Mouse (Mus musculus) embryonic fibroblast, embryonic 13.5 days (primary cell): ENCODE data around the gene Atg3. TPM values are rescaled to one million over a fixed set of nuclear protein-coding genes. Genes with fewer than 3 reads are reported as not detected.

Source experiments
- H3K27ac ChIP-seq: 2 replicates; pipeline ENCODE4 v1.5.1; 2012; ENCODE audit warnings: low read length, control low read depth, inconsistent platforms; ENCODE audit not compliant: insufficient read depth
- H3K4me1 ChIP-seq: 2 replicates; pipeline ENCODE4 v1.6.1; 2011; ENCODE audit warnings: low read length; ENCODE audit not compliant: control insufficient read depth, insufficient read depth
- H3K4me3 ChIP-seq: 2 replicates; pipeline ENCODE4 v1.5.1; 2011; ENCODE audit warnings: mild to moderate bottlenecking, control low read depth, low read length; ENCODE audit not compliant: insufficient read depth
- CTCF ChIP-seq: IDR thresholded peaks from 2 replicates; pipeline ENCODE4 v1.5.1; 2011; ENCODE audit warnings: mild to moderate bottlenecking, control low read depth, low read length, moderate library complexity, borderline replicate concordance; ENCODE audit not compliant: insufficient read depth
- POLR2A ChIP-seq: IDR thresholded peaks from 2 replicates; pipeline ENCODE4 v1.6.1; 2011; ENCODE audit warnings: low read depth, mild to moderate bottlenecking, control low read depth, low read length, moderate library complexity
- polyA plus RNA-seq: library from polyadenylated mRNA; stranded (reverse); fragments of >200 nt; gene quantifications from 2 replicates; pipeline ENCODE4 v1.2.4, GENCODE M21; 2011; ENCODE audit warnings: low read depth; ENCODE audit not compliant: missing spikeins, insufficient read length

Atg3 gene
- 57.1 and 72.5 TPM in 2 replicates for polyA plus RNA-seq

DNA sequence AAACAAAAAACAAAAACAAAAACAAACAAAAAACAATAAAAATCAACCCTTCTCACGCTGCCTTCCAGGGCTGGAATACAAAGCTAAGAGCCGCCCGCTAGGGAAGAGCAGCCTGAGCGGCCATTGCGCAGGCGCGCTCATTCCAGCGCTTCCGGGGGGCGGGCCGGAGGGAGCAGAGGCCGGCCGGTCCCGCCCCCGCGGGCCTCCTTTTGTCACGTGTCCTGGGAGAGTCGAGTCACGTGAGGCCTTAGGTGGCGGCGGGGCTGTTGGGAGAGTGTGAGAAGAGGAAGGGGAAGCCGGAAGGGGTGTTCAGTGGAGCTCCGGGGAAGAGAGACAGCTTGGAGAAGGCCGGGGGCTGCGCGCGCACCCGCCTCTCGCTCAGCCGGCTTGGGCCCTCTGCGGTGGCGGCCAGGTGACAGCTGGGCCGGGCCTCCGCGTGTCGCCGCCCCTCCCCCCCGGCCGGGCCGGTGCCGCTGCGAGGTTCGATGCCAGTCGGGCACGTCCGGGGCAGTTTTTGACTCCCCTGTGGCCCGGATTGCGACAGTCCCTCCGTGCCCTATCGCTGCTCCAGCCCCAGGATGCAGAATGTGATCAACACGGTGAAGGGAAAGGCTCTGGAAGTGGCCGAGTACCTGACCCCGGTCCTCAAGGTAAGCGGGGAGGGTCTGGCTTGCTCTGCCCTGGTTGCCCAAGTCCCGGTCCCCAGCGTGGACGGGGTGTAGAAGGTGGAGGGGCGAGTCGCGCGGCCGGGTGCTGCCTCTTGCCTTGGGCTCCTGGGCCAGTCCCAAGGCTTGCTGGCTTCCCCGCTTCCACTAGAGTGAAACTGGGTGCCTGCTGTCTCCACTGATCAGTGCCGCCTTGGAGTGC lies at the start of gene Atg3, which contains the start of gene Slc35a5:
Atg3 (plus strand) TSS at position 264 of the 867 bp plus-strand sequence.
Slc35a5 (minus strand) TSS at position 185 of the 867 bp plus-strand sequence.
- TF ChIP-seq CTCF (no peak), POLR2A (peak; percentile 69)
- H3K27ac ChIP-seq, result peak within 1 kb of the TSS; percentile 86
- H3K4me1 ChIP-seq, result peaks cover 4% of the 10 kb centered on the region; the same call in 1 of the 2 replicates
- H3K4me3 ChIP-seq, result peak within 1 kb of the TSS; percentile 94

DNA sequence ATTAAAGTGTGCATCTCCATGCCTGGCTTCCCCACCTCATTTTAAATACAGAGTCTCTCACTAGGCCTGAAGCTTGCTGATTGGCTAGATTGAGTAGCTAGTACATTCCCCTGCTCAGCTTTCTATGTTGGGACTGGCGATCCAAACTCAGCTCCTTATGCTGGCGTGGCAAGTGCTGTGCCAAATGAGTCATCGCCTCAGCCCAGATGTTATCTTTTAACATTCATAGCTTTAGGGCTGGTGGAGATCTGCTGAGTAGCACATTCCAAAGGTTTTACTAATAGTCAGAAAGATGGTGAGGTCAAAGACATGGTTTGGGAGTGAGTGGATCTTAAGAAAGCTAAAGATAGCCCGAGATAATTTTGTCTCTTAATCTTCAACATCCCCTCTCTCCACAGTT lies 48.1 kb upstream of the Atg3 start:
- H3K4me1 ChIP-seq, result peaks cover 9% of the 10 kb centered on the region

DNA sequence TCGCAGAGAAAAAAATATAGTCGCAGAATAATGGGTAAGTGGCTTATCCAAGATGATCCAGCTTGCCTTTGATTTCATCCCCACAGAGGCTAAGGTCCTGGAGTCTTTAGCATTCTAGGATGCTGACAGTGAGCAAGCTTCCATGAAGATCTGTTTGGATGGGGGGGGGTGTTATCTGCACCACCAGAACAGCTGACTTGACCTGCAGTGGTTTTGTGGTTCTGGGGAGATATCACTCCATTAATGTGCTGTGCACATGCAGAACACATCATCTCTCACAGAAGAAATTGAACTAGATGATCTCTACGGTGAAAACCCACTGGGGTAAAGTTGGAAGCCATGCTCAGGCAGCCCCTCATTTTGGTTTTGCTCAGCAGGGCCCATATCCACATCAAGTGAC lies 41.4 kb upstream of the Atg3 start:
- Histone ChIP-seq H3K4me3 (no peak overlapping the region), H3K27ac (no peak overlapping the region), H3K4me1 (peaks cover 3% of the 10 kb centered on the region)
- no peak for TF ChIP-seq CTCF
- no peak for TF ChIP-seq POLR2A

More for the DNA sequence above, 48.1 kb upstream of the Atg3 start:
- TF ChIP-seq POLR2A (no peak), CTCF (no peak)
- H3K27ac ChIP-seq, result peak overlapping the region; percentile 99
- H3K4me3 ChIP-seq, result no peak overlapping the region

DNA sequence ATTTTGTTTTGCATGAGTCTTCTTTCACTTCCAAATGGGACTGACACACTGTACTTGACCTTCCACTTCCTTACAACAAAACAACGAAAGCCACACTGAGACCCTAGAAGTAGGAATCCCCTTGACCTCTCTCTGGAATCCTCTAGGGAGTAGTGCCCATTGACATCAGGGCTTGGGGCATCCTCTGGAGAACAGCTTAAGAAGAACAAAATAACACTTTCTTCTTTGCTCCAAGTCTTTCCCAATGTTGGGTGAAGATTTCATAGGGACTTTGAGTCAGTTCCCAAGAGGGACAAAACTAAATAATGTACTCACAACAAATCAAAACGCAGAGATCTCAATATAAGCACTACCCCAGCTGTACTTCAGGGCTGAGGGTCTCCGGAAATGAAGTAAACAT lies 39.8 kb upstream of the Atg3 start:
- Histone ChIP-seq H3K4me1 (peaks cover 3% of the 10 kb centered on the region), H3K4me3 (no peak overlapping the region), H3K27ac (no peak overlapping the region)
- TF ChIP-seq POLR2A, result no peak
- no peak for TF ChIP-seq CTCF

DNA sequence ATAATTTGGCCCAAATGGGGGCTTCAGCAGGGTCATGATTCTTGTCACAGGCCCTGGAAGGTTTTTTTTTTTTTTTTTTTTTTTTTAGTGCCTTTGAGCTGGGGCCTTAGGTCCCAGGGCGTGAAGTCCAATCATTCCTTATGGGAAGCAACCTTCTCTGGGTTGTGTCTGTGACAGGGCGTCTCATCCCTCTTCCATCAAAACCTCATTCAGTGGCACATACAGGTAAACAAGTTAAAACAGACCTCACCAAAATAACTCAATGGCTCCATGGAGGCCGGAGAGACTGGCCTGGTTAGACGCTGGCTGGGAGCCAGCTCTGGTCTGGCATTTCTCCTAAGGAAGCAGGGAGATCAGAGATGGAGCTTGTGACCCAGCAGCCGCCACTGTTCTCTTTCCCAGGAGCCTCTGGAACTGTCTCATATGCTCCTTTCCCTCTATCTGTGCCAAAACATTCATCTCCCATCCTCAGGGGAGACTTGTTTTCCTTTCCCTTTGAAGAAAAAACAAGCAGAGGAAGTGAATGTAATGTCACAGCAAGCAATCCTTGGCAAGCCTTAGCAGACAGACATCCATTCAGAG lies 37.6 kb upstream of the Atg3 start:
- TF ChIP-seq POLR2A, result no peak
- TF ChIP-seq CTCF, result no peak
- Histone ChIP-seq H3K4me3 (no peak overlapping the region), H3K4me1 (0 out of 2 replicates have a peak, but pooled peaks cover 3% of the 10 kb centered on the region), H3K27ac (peak overlapping the region; percentile 14; the same call in 1 of the 2 replicates)

DNA sequence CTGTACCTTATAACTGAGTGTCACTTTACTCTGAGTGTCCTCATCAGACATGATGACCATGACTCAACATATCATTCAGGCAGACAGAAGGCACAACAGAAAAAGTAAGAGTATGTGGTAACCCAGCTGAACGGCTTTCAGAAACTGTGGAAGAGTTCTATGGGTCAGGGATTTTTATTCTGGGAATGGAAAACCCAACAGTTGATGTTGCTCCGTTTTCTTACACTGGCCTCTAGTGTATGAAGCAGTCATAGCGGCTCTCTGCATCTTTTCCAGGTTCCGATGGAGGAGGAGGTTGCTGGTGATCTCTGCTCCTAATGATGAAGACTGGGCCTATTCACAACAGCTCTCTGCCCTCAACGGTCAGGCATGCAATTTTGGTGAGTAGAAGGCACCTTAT lies 36.0 kb upstream of the Atg3 start:
- Histone ChIP-seq H3K4me1 (peaks cover 3% of the 10 kb centered on the region; the same call in 1 of the 2 replicates), H3K4me3 (no peak overlapping the region)

DNA sequence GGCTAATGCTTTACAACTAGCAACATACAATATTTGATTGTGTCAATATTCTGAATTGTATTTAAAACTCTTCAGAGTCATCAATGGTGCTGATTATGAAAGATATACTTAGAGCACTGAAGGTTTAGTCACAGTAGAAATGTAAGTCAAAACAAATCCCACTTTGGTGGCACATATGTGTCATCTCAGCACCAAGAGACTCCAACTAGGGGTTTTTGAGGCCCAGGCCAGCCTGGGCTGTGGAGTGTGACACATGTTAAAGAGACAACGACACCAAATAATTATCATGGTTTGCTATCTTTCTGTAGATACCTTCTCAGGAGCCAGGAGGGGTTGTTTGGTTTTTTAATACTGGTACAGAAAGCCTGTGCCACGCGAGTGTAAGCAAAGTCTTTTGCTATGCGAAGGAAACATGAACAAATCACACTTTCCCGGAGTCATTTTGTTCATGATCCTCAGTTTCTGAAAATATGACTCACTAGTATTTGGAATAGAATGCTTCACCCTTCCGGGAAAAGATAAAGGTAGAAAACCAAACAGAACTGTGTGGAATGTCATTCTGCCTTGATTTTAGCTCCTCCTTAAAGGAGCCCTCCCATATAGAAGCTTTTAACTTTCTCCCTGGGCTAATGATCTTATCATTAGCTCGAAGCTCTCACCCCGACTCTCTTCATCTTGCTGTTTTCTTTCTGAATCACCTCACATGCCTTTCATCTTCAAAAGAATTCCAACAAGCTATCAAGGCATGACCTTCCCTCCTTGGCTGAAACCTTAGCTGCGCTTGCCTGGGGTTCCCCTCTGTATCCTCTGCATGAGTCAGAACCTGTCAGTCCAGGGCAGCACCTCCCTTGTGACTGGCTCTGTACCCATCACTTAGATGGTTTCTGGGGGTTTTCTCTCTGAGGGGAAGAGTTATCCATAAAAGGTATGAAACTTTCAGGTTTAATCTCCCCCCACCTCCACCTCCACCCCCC lies 34.1 kb upstream of the Atg3 start:
- H3K27ac ChIP-seq, result peak overlapping the region; percentile 54
- TF ChIP-seq POLR2A, result no peak
- no peak for TF ChIP-seq CTCF
- no peak overlapping the region for H3K4me3 ChIP-seq
- H3K4me1 ChIP-seq, result peaks cover 3% of the 10 kb centered on the region; the same call in 1 of the 2 replicates

More for the DNA sequence above, 36.0 kb upstream of the Atg3 start:
- H3K27ac ChIP-seq, result no peak overlapping the region
- no peak for TF ChIP-seq POLR2A
- TF ChIP-seq CTCF, result no peak

DNA sequence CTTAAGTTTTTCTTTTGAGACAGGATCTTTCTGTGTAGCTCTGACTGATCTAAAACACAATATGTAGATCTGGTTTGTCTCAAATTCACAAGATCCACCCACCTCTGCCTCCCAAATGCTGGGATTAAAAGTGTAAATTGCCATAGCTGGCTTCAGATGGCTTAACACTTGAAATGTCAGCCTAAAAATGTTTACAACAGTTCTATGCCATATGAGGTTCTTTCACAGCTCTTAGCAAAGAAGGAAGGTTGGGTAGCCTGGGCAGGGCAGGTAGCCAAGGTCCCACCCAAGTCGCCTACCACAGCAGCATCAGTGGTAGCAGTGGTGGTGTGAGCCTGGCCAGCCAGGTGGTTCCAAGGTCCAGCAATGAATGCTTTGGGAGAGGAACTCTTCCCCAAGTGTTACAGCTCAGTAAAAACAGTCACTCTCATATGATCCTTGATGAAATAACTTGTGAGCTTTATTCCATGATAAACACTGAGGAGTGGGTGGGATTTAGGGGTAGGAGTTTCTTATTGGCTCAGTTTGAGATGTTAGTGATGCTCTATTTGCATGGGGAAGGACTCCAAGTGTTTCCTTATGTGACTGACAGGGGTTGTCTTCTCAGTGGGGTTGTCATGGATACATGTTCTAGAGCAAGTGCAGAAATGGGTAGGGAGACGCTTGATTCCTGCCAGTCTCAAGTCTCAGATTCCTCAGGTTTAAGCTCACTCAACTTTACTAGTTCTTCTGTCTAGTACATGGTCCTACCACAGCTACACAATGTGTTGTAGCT lies 30.5 kb upstream of the Atg3 start:
- TF ChIP-seq POLR2A (no peak), CTCF (no peak)
- H3K4me1 ChIP-seq, result peaks cover 3% of the 10 kb centered on the region; the same call in 1 of the 2 replicates
- no peak overlapping the region for H3K4me3 ChIP-seq
- no peak overlapping the region for H3K27ac ChIP-seq

DNA sequence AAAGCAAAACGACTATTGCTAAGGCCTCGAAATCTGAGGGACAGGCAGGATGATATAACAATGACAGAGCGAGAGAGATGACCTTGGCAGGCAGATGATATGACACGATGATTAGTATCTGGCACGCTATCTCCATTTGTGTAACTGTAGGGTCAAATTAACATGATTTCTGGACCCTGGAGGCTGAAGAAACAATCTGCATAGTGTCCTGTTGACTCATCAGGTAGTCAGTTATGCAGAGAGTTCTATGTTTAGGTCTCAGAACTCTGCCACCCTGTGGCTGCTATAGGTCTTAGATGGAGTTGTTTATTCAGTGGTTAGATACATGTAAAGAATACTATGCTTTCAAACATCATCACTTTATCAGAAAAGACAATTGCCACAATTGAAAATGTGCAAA lies 16.9 kb upstream of the Atg3 start:
- TF ChIP-seq CTCF, result no peak
- TF ChIP-seq POLR2A, result no peak
- H3K4me1 ChIP-seq, result peaks cover 2% of the 10 kb centered on the region; the same call in 1 of the 2 replicates
- no peak overlapping the region for H3K27ac ChIP-seq
- H3K4me3 ChIP-seq, result no peak overlapping the region
